Mouse (Mus musculus) thymus, postnatal 0 days (tissue): ENCODE results near the gene Prr30. TPM values are rescaled to one million over a fixed set of nuclear protein-coding genes. Genes with fewer than 3 reads are reported as not detected.
"Not testable (repeated sequence)": the region's sequence is repeated elsewhere in the genome, so short reads cannot be mapped to it uniquely, and the experiment has no call there.

Experiments
- DNase-seq: peaks from one replicate; pipeline ENCODE4 v3.0.0-alpha.2; 2015; ENCODE audit warnings: low spot score
- polyA plus RNA-seq: library from polyadenylated mRNA; unstranded; fragments of >200 nt; fragmentation: Nextera tagmentation; extraction: Ambion mirVana; gene quantifications from 2 replicates; pipeline ENCODE4 v1.2.1, GENCODE M21; 2015

The Prr30 gene
- not detected in 2 replicates for polyA plus RNA-seq

DNA sequence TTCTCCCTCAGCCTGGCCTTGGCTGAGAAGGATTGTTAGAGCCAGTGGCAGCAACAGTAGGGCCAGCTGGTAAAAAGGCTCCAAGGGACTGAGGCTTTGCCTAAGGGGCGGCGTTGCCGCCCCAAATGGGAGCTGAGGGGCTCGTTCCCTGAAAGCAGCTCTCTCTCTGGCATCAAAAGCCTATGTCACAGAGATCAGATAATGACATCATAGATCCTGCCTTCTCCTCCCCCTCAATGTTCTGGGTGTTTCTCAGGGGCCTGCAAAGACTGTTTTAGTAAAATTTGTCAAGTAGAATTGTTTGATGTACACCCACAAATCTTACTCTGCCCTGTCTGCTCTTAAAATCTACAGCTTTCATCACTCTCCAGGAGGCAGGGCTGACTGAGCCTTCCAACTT lies at the start of gene Prr30:
Prr30 (minus strand) TSS at position 101 of the 400 bp plus-strand sequence.
- no peak for DNase-seq

GRCm38 (mm10) chr14:101246793-101247192 lies 46.7 kb upstream of the Prr30 start:
- DNase-seq = no peak

DNA sequence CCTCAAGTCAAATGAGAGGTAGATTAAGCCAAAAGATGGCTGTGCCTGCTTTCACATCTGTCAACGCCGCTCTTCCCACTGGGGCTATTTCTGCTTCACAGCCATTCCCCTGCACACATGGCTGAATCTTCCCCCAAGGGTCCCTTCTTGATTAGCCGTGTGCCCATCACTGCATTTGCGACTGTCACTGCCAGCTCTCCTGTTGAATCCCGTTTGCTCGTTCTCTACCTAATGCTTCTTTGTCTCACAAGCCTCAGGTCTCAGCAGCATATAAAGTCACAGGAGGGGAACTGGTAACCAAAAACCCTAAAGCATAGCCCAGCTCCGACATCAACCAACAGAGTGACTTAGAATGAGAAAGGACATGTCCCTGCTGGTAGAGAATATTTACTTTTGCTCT lies 45.6 kb upstream of the Prr30 start:
- DNase-seq = no peak

- not testable (repeated sequence) for DNase-seq
These were observed 44.3 kb upstream of the Prr30 start for GRCm38 (mm10) chr14:101244441-101244840.

GRCm38 (mm10) chr14:101237965-101238364 lies 37.8 kb upstream of the Prr30 start:
- DNase-seq = no peak

GRCm38 (mm10) chr14:101229068-101229467 lies 28.9 kb upstream of the Prr30 start:
- no peak for DNase-seq

- no peak for DNase-seq
These were observed 22.2 kb upstream of the Prr30 start for GRCm38 (mm10) chr14:101222319-101222718.

DNA sequence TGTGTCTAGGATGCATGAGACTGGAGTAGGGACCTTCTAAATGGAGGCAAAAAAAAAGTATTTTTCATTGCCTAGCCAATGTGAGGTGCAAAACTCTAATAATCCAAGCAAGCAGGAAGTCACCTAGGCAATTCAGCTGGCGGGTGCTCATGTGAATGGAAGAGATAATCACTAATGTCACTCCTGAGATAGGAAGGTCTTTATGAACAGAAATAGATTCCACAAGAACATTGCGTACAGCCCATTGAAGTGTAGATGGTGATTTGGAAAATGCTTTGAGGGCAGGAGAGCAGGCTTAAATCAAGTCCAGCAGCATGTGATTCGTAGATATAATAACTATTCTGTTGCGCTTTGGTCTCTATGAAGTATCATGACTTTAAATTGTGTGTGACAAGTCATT lies 27.9 kb downstream of the Prr30 start:
- no peak for DNase-seq
